Mouse (Mus musculus): Measurements from ENCODE around the gene Slc36a3.
A peak's percentile ranks its signal among the peaks of the same experiment; 100 is the strongest.
"Not testable (repeated sequence)": the region's sequence is repeated elsewhere in the genome, so short reads cannot be mapped to it uniquely, and the experiment has no call there.

Gene Slc36a3

DNA sequence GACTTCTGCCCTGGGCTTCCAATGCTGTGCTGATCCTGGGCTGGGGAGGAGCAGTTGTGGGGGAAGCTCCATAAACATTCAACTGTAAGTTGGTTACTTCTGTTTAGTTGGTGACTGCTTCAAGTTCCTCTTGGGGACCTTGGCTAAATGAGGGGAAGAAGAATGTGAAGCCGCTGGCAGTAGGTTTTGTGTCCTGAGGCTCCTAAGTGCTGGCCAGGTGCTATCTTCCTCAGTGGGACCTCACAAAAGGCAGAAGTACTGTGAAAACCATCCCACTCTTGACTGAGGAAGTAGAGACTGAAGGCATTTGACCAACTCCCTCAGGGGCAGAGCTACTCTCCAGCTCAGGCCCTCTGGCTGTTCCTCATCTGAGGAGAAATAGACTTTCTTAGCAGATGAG, 44.9 kb downstream of the Slc36a3 start:
- DNase-seq (ENCODE audit: low spot score), result no peak

DNA sequence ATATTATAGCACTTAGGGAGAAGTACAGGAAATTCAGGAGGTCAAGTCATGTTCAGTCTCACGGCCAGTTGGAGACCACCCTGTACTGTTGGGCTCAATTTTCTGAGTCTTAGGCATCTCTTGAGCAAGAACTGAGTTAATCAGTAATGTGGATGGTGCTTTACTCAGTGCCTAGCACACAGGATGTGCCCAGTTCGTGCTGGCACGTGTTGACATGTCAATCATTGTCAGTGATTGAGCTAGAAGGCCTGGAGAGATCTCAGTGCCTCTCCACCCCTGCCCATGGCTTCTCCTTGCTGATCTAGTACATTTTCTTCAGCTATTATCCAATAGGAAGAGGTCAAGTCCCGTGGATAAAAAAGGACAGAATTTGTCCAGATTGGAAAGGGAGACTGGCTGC, 46.1 kb downstream of the Slc36a3 start:
- DNase-seq (ENCODE audit: low spot score), result no peak

DNA sequence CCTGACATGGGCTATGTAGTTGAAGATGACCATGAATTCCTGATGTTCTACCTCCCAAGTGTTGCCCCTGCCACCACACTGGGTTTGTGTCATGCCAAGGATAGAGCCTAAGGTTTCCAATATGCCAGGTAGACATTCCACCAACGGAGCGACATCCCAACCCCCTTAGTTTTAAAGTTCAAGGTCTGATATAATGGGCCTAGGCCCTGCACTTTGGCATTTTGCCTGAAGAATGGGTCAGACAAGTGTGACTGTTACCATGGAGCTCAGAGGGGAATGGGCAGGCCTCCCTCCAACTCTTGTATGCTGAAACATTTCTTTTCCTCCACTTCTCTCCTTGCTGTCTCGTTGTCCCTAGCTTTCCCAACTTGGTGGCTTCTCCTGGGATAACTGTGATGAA, 48.3 kb downstream of the Slc36a3 start:
- DNase-seq (ENCODE audit: low spot score), result no peak

DNA sequence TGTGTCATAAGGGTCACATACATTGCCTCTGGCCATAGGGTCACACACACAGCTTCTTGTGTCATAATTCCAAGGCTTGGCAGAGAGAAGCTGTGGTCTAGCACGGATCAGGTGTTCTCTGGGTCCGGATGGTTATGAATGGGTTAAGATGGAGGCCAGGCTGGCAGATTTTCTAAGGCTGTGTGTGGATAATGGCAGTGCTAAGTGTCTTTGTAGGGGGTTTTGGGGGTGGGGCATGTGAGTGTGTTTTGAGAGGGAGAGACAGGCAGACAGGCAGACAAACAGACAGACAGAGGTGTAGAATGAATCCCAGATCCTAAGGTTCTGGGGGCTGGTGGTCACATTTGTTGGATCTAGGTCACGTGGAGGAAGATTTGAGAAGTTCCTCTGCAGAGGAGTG, 49.5 kb downstream of the Slc36a3 start:
- DNase-seq (ENCODE audit: low spot score), result no peak

DNA sequence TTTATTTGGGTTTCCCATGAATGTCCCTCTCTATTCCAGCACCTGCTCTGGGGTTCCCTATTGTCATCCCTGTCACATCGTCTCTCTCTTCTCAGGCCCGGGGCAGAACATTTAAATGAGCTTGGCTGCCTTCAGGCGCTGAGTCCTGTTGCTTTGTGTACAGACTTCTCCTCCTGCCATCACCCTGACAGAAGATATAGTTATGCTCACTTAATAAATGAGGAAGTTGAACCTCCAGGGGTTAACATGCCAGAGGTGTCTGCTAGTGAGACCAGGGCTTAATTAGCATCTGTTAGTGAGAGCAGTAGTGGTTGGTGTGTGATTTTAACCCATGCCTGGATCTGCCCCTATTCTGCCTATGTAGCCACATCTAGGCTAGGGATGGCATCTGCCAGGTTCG, 51.6 kb downstream of the Slc36a3 start:
- DNase-seq (ENCODE audit: low spot score), result no peak

DNA sequence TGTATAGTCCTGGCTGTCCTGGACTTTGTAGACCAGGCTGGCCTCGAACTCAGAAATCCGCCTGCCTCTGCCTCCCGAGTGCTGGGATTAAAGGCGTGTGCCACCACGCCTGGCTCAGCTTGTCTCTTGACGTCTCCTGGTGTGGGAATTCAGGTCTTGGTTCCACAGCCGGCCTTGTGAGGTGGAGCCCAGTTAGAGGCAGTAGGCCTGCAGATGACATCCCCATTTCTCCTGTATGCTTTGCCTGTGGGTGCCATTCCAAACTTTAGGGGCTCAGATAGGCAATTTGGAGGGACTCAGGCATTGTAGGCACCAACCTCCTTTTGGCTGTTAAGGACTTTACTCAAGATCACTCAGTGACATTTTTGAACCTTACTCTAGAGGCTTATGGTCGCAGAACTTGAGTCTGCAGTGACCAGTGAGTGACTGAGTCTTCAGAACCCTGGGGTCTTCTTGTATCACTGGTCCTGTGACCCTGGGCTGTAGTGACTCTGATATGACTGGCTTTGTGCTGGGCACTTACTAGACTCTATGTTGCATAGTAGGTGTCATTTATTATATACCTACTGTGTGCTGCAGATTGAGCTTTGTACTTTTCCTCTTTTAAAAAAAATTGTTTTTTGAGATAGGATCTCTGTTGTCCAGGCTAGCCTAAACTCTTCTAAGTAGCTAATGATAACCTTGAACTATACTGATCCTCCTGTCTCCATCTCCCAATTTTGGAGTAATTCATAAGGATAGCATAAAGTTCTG, 52.3 kb downstream of the Slc36a3 start:
- no peak for DNase-seq (ENCODE audit: low spot score)

DNA sequence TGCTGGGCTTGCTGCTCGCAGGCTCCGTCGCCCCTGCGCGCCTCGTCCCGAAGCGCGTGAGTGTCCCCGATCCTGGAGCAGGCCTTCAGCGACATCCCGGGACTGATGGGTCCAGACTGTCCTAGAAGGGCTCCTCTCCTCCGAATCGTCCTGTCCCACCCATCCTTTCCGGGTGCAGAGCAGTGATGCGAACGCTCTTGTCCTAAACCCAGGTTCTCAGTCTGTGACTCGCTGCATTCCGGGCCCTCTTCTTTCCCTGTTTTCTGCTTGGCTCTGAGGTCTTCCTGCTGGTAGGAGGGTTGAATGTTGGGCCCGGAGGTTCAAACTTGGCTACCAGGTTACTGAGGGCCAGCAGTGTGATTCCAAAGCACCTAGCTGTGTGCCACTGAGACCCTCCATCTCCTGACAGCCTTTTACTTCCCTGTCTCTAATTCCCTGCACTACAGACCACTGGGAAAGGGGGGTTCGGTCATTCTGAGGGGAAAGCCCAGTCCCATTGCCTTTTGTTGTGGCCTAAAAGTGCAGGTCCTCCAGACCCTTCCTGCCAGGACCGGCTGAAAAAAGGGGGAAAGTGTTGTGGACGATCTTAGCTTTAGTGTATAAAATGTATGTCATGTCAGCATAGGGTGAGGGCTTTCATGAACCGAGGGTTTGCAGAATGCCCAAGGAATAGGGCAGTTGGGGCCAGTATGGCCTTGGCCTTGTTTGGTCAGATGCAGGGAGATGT, 53.2 kb downstream of the Slc36a3 start:
- DNase-seq (ENCODE audit: low spot score), result no peak

DNA sequence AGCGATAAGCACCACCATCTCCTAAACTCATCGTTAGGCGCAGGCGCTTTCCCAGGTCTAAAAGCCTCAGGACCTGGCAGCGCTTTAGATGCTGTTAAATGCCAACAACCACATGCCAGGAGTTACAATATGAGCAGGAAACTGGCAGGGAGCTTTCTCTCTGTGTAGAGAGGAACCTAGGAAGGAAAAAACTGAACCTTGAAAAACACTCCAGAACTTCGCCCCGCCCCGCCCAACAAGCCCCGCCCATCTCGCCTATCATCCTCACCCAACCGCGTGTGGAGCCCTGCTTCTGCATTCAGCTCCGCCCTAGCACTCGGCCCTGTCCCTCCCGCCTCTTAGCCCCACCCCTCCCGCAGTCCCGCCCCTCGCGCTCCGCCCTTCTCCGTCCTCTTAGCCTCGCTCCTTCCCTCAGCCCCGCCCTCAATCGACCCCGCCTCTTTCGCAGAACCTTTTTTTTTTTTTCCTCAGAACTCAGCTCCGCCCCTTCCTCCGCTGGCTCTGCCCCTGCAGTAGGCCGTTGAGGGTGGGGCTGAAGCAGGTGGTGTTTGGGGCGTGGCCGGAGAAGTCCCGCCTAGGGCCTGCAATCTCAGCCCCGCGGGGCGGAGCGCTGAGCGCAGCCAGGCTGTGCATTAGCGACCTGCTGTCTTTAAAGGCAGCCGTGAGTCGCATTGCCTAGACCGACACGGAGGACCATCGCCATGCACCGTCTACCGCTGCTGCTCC, 53.9 kb downstream of the Slc36a3 start, which contains the start of gene Gm2a:
Gene Gm2a (plus strand): TSS at position 653 of the 726 bp plus-strand sequence.
- peak; percentile 88 for DNase-seq (ENCODE audit: low spot score)

DNA sequence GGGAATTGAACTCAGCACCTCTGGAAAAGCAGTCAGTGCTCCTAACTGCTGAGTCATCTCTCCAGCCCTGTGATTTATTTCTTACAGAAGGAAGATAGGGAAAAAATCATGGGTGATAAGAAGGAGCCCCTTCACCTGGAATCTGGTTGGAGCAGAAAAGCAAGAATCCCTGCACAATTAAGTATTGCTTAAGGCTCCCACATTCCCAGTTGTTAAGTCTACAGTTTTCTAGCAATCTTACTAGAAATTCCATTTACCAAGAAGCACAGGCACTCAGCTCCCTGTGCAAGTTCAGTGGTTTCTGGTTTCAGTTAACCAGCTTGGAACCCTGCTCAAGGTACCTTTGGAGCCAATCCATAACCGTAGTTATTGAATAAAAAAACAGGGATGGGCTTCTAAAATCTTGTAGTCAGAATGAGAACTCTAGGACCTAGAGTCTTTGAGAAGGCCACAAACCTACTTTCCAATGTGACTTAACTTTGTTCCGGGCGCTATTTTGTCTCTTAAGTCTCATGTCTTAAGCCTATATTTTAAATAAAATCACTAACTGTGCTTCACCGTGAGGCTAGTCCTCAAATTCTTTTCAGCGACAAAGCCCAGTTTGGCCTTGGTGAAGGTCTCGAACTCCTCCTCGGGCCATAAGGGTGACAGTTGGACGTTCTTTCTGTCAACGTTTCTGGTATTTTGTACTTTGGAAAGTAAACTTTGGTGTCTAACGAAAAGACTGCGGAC, 54.6 kb downstream of the Slc36a3 start:
- DNase-seq (ENCODE audit: low spot score), result no peak

DNA sequence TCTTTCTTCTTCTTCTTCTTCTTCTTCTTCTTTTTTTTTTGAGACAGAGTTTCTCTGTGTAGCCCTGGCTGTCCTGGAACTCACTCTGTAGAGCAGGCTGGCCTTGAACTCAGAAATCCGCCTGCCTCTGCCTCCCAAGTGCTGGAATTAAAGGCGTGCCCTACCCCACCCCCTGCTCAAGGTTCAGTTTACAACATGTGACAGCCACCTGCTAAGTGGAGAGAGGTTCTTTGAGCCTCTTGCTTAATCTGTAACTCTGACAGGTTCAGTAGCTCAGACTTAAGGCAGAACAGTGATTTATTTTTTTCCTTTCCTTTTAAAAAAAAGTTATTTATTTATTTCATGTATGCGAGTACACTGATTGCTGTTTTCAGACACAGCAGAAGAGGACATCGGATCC, 55.2 kb downstream of the Slc36a3 start:
- not testable (repeated sequence) for DNase-seq (ENCODE audit: low spot score)

DNA sequence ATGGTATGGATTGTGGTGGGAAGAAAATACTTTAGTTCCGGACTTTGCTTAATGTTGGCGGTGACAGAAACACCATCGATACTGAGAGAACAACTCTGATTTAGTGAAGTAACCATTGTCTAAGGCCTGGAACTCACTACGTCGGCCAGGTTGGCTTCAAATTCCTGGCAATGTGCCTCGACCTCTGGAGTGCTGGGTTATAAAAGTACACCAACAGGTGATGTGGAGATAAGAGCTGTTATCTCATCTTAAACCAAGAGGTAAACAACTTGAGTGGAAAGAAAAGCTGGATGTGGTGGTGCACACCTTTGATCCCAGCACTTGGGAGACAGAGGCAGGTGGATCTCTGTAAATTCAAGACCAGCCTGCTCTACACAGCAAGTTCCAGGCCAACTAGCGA, 58.4 kb downstream of the Slc36a3 start:
- DNase-seq (ENCODE audit: low spot score), result no peak

DNA sequence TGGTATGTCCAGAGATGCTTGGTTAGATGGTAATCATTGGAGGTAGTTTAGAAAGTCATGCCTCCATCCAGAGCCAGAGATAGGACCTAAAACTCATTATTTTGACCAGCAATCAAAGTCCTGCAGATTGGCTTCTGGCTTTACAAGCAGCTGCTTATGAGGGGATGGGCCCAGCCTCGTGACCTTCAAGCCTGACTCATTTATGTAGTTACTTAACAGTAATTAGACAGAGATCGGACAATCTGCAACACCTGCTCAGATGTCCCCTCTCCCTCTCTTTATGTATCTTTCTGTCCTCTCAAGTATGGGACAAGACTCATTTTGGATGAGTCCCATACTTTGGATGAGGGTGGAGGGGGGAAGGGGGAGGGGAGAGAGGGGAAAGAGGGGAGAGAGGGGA, 61.6 kb downstream of the Slc36a3 start:
- DNase-seq (ENCODE audit: low spot score), result no peak

DNA sequence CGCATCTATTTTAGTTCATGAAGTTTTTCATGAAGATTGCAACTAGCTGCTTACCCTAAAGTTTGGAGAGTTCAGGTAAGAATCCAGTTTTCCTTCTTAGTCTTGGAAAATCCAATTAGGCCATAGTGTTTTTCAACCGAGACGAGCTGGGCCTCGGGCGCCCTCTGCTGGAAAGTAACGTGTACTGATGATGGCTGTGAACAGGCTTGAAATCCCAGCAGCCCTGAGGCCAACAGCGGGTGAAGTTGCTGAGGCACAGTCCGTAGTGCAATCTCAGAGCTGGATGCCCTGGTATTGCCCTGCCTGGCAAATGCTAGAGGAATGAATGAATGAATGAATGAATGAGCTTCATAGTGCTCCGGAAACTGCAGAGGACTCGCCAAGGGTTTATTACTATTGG, 64.5 kb downstream of the Slc36a3 start:
- peak; percentile 43 for DNase-seq (ENCODE audit: low spot score)

DNA sequence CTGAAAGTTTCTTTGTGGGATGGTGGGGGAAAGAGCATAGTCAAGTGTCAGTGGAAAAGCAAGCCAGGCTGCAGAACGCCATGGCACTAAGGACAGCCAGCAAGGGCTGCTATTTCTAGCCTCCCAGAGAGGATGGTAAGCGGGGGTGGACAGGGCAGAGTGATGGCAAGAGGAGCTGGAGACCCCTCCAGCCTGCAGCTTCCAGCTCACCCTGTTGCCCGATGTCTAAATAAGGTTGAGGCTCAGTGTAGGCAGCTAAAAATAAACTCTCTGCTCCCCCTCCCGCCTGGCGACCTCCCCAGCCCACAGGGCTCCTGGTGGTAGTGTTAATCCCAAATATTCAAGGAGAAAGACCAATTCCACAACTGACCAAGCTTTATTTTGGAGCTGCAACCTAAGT, 66.1 kb downstream of the Slc36a3 start:
- DNase-seq (ENCODE audit: low spot score), result no peak

DNA sequence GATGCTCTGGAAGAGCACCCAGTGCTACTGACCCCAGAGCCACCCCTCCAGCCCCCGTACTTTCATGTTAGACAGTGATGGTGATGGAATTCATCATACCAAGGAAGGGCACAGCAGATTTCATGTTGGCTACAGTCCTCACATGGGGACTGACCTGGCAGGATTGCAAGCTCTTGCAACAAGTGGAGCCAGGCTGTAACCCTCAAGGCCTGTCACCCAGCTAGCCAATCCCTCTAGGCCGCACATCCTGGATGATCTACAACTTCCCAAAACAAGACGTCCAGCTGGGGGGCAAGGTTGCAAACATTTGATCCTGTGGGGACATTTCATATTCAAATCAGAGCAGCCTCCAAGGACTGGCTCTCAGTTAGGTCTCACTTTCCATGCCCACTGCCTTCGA, 66.9 kb downstream of the Slc36a3 start:
- DNase-seq (ENCODE audit: low spot score), result no peak

DNA sequence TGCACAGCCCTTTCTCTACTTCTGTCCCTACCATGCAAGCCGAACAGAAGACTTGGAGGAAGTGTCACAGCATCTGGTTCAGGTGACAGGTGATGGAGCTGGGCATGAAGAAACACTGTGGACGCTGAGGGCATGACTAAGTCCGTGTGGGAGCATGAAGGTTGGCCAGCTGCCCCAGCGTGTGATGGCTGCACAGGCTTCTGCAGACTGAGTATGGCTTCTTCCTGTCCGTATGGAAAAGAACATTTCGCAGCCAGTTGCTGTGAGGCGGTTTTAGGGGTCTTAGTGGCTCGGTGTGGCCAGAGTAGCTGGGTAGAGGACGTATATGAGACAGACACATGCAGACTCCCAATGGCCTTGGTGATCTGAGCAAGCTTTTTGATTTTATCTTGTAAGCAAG, 70.3 kb downstream of the Slc36a3 start:
- DNase-seq (ENCODE audit: low spot score), result no peak

DNA sequence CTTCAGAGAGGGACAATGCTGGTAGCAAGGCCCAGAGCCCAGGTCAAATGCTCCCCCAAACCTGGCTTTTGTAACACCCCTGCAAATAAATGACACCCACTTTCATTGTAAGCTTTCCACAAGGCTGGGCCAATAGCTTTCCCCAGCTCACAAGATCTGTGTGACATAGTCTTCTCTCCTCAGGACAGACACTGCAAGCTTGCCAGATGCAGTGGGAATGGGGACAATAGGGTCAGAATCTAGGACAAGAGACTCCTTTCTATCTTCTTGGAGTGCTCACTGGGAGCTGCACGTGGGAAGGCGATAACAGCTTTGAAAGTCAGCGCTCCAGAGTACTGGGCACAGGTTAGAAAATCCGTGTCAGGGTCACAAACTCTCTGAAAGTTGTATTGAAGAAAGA, 72.3 kb downstream of the Slc36a3 start:
- DNase-seq (ENCODE audit: low spot score), result no peak

DNA sequence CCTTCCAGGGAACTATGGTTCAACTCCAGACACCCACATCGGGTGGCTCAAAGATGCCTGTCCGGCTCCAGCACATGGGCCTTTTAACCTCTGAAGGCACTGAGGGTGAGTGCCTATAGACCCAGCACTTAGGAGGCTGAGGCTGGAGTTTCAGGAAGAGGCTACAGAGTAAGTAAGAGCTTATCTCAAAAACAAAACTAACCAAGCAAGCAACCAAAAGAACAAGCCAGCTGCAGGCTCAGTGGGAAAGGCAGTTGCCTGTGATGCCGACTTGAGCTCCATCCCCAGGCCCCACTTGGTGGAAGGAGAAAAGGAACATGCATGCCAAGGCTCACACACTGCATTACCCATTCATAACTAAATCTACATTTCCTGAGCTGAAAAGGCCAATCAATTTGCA, 73.0 kb downstream of the Slc36a3 start:
- DNase-seq (ENCODE audit: low spot score), result no peak

DNA sequence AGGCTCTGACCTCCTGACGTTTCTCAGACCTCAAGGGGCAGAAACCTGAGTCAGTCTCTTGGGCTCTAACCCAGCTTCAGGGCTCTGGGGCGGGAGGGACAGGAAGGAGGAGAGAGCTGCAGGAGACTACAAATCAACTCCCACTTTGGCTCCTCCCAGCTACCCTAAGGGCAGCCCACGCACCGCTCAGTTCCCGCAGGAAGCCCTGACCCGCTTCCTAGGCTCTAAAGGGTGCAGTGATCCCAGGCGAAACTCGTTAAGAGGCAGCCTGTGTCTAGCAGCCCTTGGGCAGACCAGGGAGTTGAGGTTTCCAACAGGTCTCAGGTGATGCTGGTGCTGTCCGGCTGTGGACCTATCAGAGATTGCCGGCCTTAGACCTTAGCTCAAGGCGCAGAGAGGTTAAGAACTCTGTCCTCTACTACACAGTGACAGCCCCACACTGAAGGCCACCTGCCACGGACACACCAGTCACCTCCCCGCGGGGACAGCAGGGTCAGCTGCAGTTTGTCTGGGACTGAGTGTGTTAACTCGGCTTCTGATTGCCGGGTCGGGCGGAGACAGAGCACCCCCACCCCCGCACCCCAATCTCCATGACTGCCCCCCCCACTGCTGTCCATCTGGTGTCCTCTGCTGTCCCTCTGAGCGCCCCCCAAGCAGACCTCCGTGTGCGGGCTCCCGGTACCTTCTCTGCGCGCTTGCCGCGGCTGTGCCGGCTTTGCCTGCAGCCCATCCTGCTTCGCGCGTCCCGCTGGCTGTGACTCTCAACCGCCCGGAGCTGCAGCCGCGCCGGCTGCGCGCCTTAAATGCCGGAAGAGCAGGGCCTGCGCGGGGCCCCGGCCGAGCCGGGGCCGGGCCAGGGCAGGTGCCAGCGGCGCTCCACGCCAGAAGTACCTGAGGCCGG, 73.9 kb downstream of the Slc36a3 start, which contains the start of gene Ccdc69:
Gene Ccdc69 (minus strand): TSS at position 801 of the 901 bp plus-strand sequence.
- DNase-seq (ENCODE audit: low spot score), result peak; percentile 21

DNA sequence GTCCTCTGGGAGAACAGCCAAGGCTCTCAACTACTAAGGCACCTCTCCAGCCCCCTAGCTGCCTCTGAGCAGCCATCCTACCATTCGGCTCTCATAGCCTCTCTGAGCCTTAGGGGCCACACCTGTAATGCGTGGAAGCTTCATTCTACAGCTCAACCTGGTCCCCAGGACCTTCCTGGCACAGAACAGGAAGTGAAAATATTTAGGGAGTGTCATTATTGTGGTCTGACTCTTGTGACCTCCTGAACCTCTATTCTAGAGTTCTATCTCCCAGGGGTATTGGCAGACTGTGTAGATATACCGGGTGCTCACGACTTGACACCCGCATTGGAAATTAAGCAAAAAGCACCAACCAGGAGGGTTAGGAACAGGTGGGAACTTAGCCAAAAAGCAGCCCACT, 75.3 kb downstream of the Slc36a3 start:
- DNase-seq (ENCODE audit: low spot score), result no peak

DNA sequence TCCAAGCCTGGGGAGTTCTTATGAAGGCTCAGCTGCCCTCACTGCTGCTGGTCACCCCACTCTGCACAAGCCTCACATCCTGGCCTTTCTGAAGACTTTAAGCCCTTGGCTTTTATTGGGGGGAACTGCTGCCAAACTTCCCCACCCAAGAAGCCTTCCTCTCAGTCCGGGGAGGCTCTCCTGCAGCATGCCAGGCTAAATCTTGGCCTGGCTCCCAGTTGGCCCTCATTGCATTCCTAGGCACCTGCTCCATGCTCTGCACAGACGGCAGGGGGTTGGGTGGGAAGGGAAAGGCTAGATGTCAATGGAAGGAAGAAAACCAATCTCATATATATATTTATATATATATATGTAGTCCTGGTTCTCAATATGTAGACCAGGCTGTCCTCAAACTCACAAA, 75.9 kb downstream of the Slc36a3 start:
- no peak for DNase-seq (ENCODE audit: low spot score)
